Mouse (Mus musculus): ENCODE measurements around the gene Pfn3. TPM values are rescaled to one million over a fixed set of nuclear protein-coding genes. Genes with fewer than 3 reads are reported as not detected.

Pfn3 gene
- polyA plus RNA-seq, 1 experiment from 2014 or later = not detected

GRCm38 (mm10) chr13:55451296-55451695 is 36.3 kb upstream of the Pfn3 start:
- H3K9me3 ChIP-seq (ENCODE audit: low read length) = no peaks in the 10 kb centered on the region
- H3K27me3 ChIP-seq (replicated peaks; ENCODE audit: insufficient read depth, low read length) = no peaks in the 10 kb centered on the region
- peaks cover 19% of the 10 kb centered on the region; the same call in 1 of the 2 replicates for H3K36me3 ChIP-seq (ENCODE audit: insufficient read depth, low read length)
- DNase-seq (ENCODE audit: low spot score) = no peak
- no peak overlapping the region for H3K27ac ChIP-seq (ENCODE audit: low read length)
- TF ChIP-seq EP300 (IDR thresholded peaks at IDR 0.05) (no peak), CTCF (IDR thresholded peaks at IDR 0.05) (no peak)
- no peak overlapping the region for H3K9ac ChIP-seq (replicated peaks; ENCODE audit: low read depth)
- H3K4me1 ChIP-seq (ENCODE audit: insufficient read depth, low read depth, low read length) = peaks cover 2% of the 10 kb centered on the region; the same call in 1 of the 2 replicates
- no peak for ATAC-seq
- no peak overlapping the region for H3K4me2 ChIP-seq (replicated peaks; ENCODE audit: low read depth, low read length)
- H3K4me3 ChIP-seq (ENCODE audit: low read depth, low read length) = no peak overlapping the region
- WGBS = 81% methylated on average over 10 of the region's 10 CpGs

DNA sequence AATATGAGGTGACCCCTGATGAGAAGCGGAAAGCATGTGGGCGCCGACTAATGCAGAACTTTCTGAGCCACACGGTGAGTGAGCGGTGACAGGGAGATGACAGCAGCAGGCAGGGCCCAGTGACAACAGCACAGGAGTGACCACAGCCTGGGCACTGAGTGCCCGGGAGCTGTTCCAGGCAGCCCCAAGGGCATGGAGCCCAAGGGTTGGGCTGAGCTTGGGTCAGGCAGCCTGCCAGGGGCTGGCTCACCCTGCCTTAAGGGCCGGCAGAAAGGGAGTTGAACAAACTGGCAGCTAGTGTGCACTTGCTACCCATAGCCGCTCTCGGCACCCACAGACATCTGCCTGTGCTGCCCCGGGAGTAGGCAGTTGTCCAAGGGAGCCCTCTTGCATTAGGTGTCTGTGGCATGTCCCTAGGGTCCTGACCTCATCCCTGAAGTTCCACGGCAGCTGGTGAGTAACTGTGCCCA is 35.5 kb upstream of the Pfn3 start:
- ATAC-seq (peak; percentile 20; the same call in 1 of the 2 replicates), DNase-seq (ENCODE audit: low spot score) (no peak)
- H3K9ac ChIP-seq (replicated peaks; ENCODE audit: low read depth) = no peak overlapping the region
- H3K4me3 ChIP-seq (ENCODE audit: low read depth, low read length) = no peak overlapping the region
- peaks cover 9% of the 10 kb centered on the region; the same call in 1 of the 2 replicates for H3K4me1 ChIP-seq (ENCODE audit: insufficient read depth, low read depth, low read length)
- 78% methylated on average over 11 of the region's 11 CpGs for WGBS
- H3K36me3 ChIP-seq (ENCODE audit: insufficient read depth, low read length) = peaks cover 19% of the 10 kb centered on the region; the same call in 1 of the 2 replicates
- no peaks in the 10 kb centered on the region for H3K9me3 ChIP-seq (ENCODE audit: low read length)
- H3K27me3 ChIP-seq (replicated peaks; ENCODE audit: insufficient read depth, low read length) = no peaks in the 10 kb centered on the region
- TF ChIP-seq EP300 (IDR thresholded peaks at IDR 0.05) = no peak
- TF ChIP-seq CTCF (IDR thresholded peaks at IDR 0.05) = no peak
- no peak overlapping the region for H3K27ac ChIP-seq (ENCODE audit: low read length)
- H3K4me2 ChIP-seq (replicated peaks; ENCODE audit: low read depth, low read length) = no peak overlapping the region

- DNase-seq (ENCODE audit: low spot score) (no peak), ATAC-seq (no peak)
- Histone ChIP-seq H3K4me2 (replicated peaks; ENCODE audit: low read depth, low read length) (no peak overlapping the region), H3K36me3 (ENCODE audit: insufficient read depth, low read length) (peaks cover 19% of the 10 kb centered on the region; the same call in 1 of the 2 replicates), H3K9me3 (ENCODE audit: low read length) (no peaks in the 10 kb centered on the region), H3K27ac (ENCODE audit: low read length) (no peak overlapping the region), H3K4me1 (ENCODE audit: insufficient read depth, low read depth, low read length) (peaks cover 10% of the 10 kb centered on the region; the same call in 1 of the 2 replicates), H3K4me3 (ENCODE audit: low read depth, low read length) (no peak overlapping the region), H3K9ac (replicated peaks; ENCODE audit: low read depth) (no peak overlapping the region), H3K27me3 (replicated peaks; ENCODE audit: insufficient read depth, low read length) (no peaks in the 10 kb centered on the region)
- TF ChIP-seq EP300 (IDR thresholded peaks at IDR 0.05) (no peak), CTCF (IDR thresholded peaks at IDR 0.05) (peak; percentile 33)
- 85% methylated on average over 17 of the region's 17 CpGs for WGBS
Observed at GRCm38 (mm10) chr13:55449679-55450441, 34.8 kb upstream of the Pfn3 start.

DNA sequence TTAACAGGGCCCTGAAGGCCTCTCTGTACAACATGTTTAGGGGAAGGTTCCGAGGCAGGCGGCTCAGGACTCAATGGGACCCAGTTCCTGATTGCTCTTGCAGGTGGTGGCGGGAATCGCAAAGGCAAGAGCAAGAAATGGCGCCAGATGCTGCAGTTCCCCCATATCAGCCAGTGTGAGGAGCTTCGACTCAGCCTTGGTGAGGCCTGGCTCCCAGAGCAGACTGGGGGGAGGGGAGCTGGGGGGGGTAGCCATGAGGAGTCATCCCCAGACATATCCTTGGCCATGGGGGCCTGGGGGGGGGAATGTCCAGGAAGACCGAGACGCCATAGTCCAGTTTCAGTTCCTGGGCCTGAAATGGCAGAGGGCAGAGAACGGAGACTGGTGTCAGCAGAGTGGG is 34.2 kb upstream of the Pfn3 start:
- Histone ChIP-seq H3K27me3 (replicated peaks; ENCODE audit: insufficient read depth, low read length) (no peaks in the 10 kb centered on the region), H3K4me2 (replicated peaks; ENCODE audit: low read depth, low read length) (no peak overlapping the region), H3K4me1 (ENCODE audit: insufficient read depth, low read depth, low read length) (peaks cover 10% of the 10 kb centered on the region; the same call in 1 of the 2 replicates), H3K27ac (ENCODE audit: low read length) (no peak overlapping the region), H3K9me3 (ENCODE audit: low read length) (no peaks in the 10 kb centered on the region), H3K9ac (replicated peaks; ENCODE audit: low read depth) (no peak overlapping the region), H3K36me3 (ENCODE audit: insufficient read depth, low read length) (peaks cover 16% of the 10 kb centered on the region; the same call in 1 of the 2 replicates), H3K4me3 (ENCODE audit: low read depth, low read length) (no peak overlapping the region)
- DNase-seq (ENCODE audit: low spot score) = no peak
- 89% methylated on average over 9 of the region's 9 CpGs for WGBS
- no peak for ATAC-seq
- TF ChIP-seq EP300 (IDR thresholded peaks at IDR 0.05) = no peak
- no peak for TF ChIP-seq CTCF (IDR thresholded peaks at IDR 0.05)

- H3K27me3 ChIP-seq (replicated peaks; ENCODE audit: insufficient read depth, low read length) = no peaks in the 10 kb centered on the region
- no peak overlapping the region for H3K4me3 ChIP-seq (ENCODE audit: low read depth, low read length)
- no peak for TF ChIP-seq CTCF (IDR thresholded peaks at IDR 0.05)
- no peak for TF ChIP-seq EP300 (IDR thresholded peaks at IDR 0.05)
- H3K9me3 ChIP-seq (ENCODE audit: low read length) = no peaks in the 10 kb centered on the region
- no peak overlapping the region for H3K27ac ChIP-seq (ENCODE audit: low read length)
- WGBS = 91% methylated on average over 5 of the region's 5 CpGs
- no peak overlapping the region for H3K4me2 ChIP-seq (replicated peaks; ENCODE audit: low read depth, low read length)
- DNase-seq (ENCODE audit: low spot score) = no peak
- ATAC-seq = no peak
- H3K4me1 ChIP-seq (ENCODE audit: insufficient read depth, low read depth, low read length) = peaks cover 10% of the 10 kb centered on the region; the same call in 1 of the 2 replicates
- 0 out of 2 replicates have a peak, but pooled peaks cover 7% of the 10 kb centered on the region for H3K36me3 ChIP-seq (ENCODE audit: insufficient read depth, low read length)
- H3K9ac ChIP-seq (replicated peaks; ENCODE audit: low read depth) = no peak overlapping the region
Observed at GRCm38 (mm10) chr13:55448131-55448530, 33.1 kb upstream of the Pfn3 start.

GRCm38 (mm10) chr13:55447543-55447943 is 32.5 kb upstream of the Pfn3 start:
- TF ChIP-seq EP300 (IDR thresholded peaks at IDR 0.05) = no peak
- no peak for ATAC-seq
- H3K9ac ChIP-seq (replicated peaks; ENCODE audit: low read depth) = no peak overlapping the region; the same call in 1 of the 2 replicates
- H3K4me2 ChIP-seq (replicated peaks; ENCODE audit: low read depth, low read length) = no peak overlapping the region
- no peaks in the 10 kb centered on the region for H3K27me3 ChIP-seq (replicated peaks; ENCODE audit: insufficient read depth, low read length)
- DNase-seq (ENCODE audit: low spot score) = peak; percentile 53
- no peak overlapping the region for H3K4me3 ChIP-seq (ENCODE audit: low read depth, low read length)
- peaks cover 10% of the 10 kb centered on the region; the same call in 1 of the 2 replicates for H3K4me1 ChIP-seq (ENCODE audit: insufficient read depth, low read depth, low read length)
- 0 out of 2 replicates have a peak, but pooled peaks cover 7% of the 10 kb centered on the region for H3K36me3 ChIP-seq (ENCODE audit: insufficient read depth, low read length)
- no peak overlapping the region for H3K27ac ChIP-seq (ENCODE audit: low read length)
- 26% methylated on average over 3 of the region's 3 CpGs for WGBS
- H3K9me3 ChIP-seq (ENCODE audit: low read length) = no peaks in the 10 kb centered on the region
